Mouse (Mus musculus) limb, embryonic 13.5 days (tissue): ENCODE results near the gene Scnn1a. TPM values are rescaled to one million over a fixed set of nuclear protein-coding genes. Genes with fewer than 3 reads are reported as not detected.

ENCODE experiments used
- ATAC-seq: fragments of 200-750 bp; cut with Nextera tagmentation; 2 replicates; pipeline ENCODE4 v1.8.0; 2017; ENCODE audit warnings: low read depth, moderate number of reproducible peaks, moderate TSS enrichment; ENCODE audit not compliant: low FRiP score
- H3K27ac ChIP-seq: fragments of 300-500 bp; sonication (generic); 2 replicates; pipeline ENCODE4 v1.5.1; 2015; ENCODE audit warnings: inconsistent platforms, mild to moderate bottlenecking, moderate library complexity
- H3K27me3 ChIP-seq: fragments of 300-500 bp; sonication (generic); 2 replicates; pipeline ENCODE4 v1.6.1; 2015; ENCODE audit warnings: mild to moderate bottlenecking, inconsistent platforms
- H3K36me3 ChIP-seq: fragments of 300-500 bp; sonication (generic); 2 replicates; pipeline ENCODE4 v1.6.1; 2015; ENCODE audit warnings: inconsistent platforms, mild to moderate bottlenecking, moderate library complexity
- H3K4me1 ChIP-seq: fragments of 300-500 bp; sonication (generic); 2 replicates; pipeline ENCODE4 v1.6.1; 2015; ENCODE audit warnings: inconsistent platforms
- H3K4me2 ChIP-seq: fragments of 300-500 bp; sonication (generic); replicated peaks from 2 replicates; pipeline ENCODE4 v1.6.1; 2015; ENCODE audit warnings: inconsistent platforms, mild to moderate bottlenecking, moderate library complexity
- H3K4me3 ChIP-seq: fragments of 300-500 bp; sonication (generic); 2 replicates; pipeline ENCODE4 v1.5.1; 2015; ENCODE audit warnings: moderate library complexity, mild to moderate bottlenecking, inconsistent platforms
- H3K9ac ChIP-seq: fragments of 300-500 bp; sonication (generic); 2 replicates; pipeline ENCODE4 v1.6.1; 2015; ENCODE audit warnings: mild to moderate bottlenecking, inconsistent platforms
- H3K9me3 ChIP-seq: fragments of 300-500 bp; sonication (generic); 2 replicates; pipeline ENCODE4 v1.6.1; 2016; ENCODE audit warnings: inconsistent platforms
- WGBS: fragments of 180-500 bp; shearing (Covaris S2); methylation state at CpG from one replicate; pipeline ENCODE4 v1.1.7; 2015; 5-methylcytosine and 5-hydroxymethylcytosine counted together
- polyA plus RNA-seq: library from polyadenylated mRNA; unstranded; fragments of >200 nt; fragmentation: Nextera tagmentation; extraction: Ambion mirVana; gene quantifications from 2 replicates; pipeline ENCODE4 v1.2.1, GENCODE M21; 2015

The Scnn1a gene
- polyA plus RNA-seq, 1 experiment from 2014 or later, result 1.1 TPM

DNA sequence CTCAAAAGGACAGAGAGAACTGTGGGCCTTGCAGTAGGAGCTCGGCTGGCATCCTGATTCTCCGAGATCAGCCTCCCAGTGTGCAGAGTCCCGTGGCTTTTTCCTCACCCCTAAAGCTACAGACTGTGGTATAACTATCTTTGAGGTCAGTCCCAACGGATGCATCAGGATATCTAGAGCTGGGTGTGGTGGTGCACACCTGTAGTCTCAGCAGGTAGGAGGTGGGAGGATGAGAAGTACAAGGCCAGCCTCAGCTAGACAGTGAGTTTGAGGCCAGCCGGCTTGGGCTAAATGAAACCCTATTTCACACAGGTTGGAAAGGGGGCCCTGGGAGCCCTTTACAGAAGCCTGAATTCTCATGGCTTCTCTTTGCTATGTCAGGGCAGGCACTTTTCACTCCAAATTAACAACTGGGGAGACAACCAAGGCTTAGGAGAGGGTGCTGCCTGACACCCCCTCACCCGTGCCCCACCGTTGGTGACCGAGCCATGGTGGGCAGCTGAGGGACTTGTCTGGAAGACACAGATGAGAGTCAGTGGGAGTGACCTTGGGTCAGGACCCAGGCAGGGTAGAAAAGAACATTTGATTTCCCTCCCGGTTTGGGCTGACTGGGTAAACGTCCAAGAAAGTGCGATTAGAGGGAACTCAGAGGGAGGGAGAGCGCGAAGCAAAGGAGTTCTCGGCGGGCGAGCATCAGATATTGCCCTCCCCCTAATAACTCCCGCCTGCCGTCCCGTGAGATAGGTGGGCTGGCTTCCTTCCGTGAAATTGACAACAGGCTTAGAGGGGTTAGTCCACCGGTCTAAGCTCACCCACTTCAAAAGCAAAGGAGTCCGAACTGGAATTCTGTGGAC lies 28.5 kb downstream of the Scnn1a start, which contains the start of gene Tnfrsf1a:
Gene Tnfrsf1a (plus strand): TSS at position 642 of the 854 bp plus-strand sequence.
- H3K9ac ChIP-seq, result peak within 1 kb of the TSS; percentile 90
- ATAC-seq, result peak; percentile 41
- peaks cover 51% of the 10 kb centered on the region for H3K4me1 ChIP-seq
- H3K27ac ChIP-seq, result peak within 1 kb of the TSS; percentile 90
- peak within 1 kb of the TSS; percentile 80 for H3K4me3 ChIP-seq
- no peaks in the 10 kb centered on the region for H3K36me3 ChIP-seq
- no peaks in the 10 kb centered on the region for H3K27me3 ChIP-seq
- peak within 1 kb of the TSS; percentile 97 for H3K4me2 ChIP-seq
- WGBS, result 6% methylated on average over 22 of the region's 22 CpGs
- H3K9me3 ChIP-seq, result no peaks in the 10 kb centered on the region

DNA sequence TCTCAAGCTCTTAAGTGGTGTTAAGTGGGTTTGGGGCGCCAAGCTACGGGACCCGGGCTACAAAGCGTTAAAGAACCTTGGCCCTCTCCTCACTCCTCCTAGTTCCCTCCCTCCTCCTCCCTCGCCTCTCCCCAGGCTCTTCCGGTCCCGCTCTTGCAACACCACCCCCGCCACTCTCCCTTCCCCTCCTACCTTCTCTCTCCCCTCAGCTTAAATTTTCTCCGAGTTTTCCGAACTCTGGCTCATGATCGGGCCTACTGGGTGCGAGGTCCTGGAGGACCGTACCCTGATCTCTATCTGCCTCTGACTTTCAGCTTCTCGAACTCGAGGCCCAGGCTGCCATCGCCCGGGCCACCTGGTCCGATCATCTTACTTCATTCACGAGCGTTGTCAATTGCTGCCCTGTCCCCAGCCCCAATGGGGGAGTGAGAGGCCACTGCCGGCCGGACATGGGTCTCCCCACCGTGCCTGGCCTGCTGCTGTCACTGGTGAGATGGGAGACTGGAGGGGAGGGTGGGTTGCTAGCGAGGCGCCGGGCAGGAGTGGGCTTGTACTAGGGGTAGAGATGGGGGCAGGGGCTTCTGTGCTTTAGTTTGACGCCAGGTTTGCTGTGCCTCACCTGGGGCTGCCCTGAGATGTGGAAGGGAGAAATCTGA lies 29.2 kb downstream of the Scnn1a start:
- ATAC-seq, result peak; percentile 88
- H3K4me2 ChIP-seq, result peak overlapping the region; percentile 97
- H3K4me1 ChIP-seq, result peaks cover 53% of the 10 kb centered on the region
- H3K9me3 ChIP-seq, result no peaks in the 10 kb centered on the region
- no peaks in the 10 kb centered on the region for H3K27me3 ChIP-seq
- H3K4me3 ChIP-seq, result peak overlapping the region; percentile 80
- under 1% methylated on average over 27 of the region's 27 CpGs for WGBS
- H3K27ac ChIP-seq, result peak overlapping the region; percentile 90
- peak overlapping the region; percentile 90 for H3K9ac ChIP-seq
- H3K36me3 ChIP-seq, result no peaks in the 10 kb centered on the region

DNA sequence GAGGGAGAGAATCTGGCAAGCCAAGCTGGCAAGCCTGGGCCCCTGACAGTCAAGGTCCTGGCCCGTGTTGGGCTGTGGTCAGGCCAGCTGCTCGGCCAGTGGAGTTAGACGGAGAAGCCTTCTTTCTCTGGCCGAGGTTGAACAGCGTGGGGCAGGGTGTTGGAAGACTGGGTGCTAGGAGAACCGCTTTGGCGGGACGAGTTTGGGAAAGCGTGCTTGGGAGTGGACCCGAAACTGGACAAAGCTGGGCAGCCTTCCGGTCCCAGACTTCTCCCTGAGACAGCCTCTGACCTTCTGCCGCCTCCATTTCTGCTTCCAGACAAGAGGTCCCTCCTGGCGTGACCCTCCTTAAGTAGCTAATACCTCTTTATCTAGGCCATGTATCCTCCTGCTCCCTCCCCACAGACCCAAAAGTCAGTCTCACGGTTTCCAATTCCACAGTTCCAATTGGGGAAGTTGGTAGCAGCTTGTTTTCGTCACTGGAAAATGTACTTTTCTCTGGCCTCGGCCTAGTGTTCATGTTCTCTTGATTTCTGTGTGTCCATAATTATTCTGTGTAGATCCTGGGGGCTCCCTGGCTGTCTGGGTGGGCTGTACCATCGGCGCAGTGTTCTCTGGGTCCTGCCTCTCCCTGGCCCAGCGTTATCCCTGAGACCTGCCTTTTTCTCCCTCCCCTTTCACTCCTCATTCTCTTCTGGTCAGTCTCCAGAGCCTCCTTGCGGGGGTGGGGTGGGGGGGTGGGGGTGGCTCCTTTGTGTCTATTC lies 30.0 kb downstream of the Scnn1a start:
- peaks cover 60% of the 10 kb centered on the region for H3K4me1 ChIP-seq
- H3K4me2 ChIP-seq, result peak overlapping the region; percentile 97

DNA sequence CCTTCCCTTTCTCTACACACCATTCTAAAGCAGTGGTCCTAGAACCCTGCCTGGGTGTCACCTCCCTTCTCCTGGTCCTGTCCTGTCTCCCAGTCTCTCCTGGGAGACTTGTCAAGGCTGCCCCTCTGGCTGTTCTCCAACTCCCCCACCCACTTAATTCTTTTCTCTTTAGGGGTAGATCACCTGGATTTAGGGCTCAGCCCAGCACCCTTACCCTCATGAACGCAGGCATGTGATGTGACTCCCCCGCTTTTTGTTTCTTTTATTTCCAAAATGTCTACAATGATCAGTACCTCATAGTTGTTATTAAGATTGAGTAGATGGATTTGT lies 30.5 kb downstream of the Scnn1a start:
- H3K9ac ChIP-seq, result peak overlapping the region; percentile 90
- H3K4me1 ChIP-seq, result peaks cover 65% of the 10 kb centered on the region

More for the DNA sequence above, 30.0 kb downstream of the Scnn1a start:
- peak overlapping the region; percentile 90 for H3K9ac ChIP-seq
- ATAC-seq, result peak; percentile 12; the same call in 1 of the 2 replicates
- no peaks in the 10 kb centered on the region for H3K9me3 ChIP-seq
- no peaks in the 10 kb centered on the region for H3K27me3 ChIP-seq
- H3K4me3 ChIP-seq, result peak overlapping the region; percentile 80
- H3K36me3 ChIP-seq, result no peaks in the 10 kb centered on the region
- 3% methylated on average over 20 of the region's 20 CpGs for WGBS
- peak overlapping the region; percentile 90 for H3K27ac ChIP-seq

DNA sequence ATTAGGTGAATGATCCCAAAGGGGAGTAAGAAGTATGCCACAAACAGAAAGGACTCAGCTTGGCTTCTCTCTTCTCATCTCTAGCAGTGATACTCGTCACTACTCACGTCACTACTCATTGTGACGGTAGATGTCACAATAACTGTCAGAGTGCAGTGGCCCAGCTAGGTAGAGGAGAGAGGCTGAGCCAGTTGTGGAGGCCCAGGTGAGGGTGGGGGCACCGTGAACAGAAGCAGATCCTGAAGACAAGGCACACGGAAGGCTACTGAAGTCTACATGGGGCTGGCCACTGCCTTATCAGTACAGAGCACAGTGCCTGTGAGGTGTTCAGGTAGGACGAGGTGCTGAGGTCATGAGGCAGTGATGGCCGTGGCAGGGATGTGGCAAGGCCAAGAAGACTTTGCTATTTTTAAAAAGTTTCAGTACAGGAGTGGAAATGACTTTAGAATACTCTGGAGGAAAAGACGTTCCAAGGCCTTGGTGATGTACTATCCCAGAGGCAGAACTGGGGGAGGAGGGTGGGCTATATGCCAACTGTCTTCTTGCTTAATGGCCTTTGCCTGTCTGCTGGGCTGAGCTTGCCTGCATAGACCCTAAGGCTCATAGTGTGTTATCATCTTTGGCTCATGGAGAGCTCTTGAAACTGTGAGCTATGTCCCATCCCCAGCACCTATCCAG lies 31.0 kb downstream of the Scnn1a start:
- peak overlapping the region; percentile 80 for H3K4me3 ChIP-seq

More for the DNA sequence above, 30.5 kb downstream of the Scnn1a start:
- Histone ChIP-seq H3K36me3 (no peaks in the 10 kb centered on the region), H3K27me3 (no peaks in the 10 kb centered on the region), H3K27ac (peak overlapping the region; percentile 90; the same call in 1 of the 2 replicates), H3K4me3 (peak overlapping the region; percentile 80), H3K4me2 (peak overlapping the region; percentile 97), H3K9me3 (no peaks in the 10 kb centered on the region)
- no peak for ATAC-seq
- 74% methylated on average over 2 of the region's 2 CpGs for WGBS

DNA sequence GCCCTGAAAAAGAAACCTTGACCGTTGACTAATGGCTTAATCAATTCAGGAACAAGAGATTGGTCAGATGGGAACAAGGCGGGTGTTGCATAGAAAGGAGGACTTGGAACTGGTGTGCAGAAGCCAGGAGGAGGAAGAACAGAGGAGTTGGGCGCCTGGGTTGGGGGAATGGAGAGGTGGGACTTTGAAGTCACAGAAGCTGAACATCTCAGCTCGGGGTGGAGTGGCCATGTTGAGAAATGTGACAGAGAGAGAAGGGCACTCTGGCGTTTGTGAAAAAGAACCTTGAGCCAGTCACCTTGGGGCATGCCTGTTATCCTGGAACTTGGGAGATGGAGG lies 31.6 kb downstream of the Scnn1a start:
- Histone ChIP-seq H3K4me3 (0 out of 2 replicates have a peak overlapping the region, but pooled peaks have one; percentile 80), H3K27ac (no peak overlapping the region)

More for the DNA sequence above, 31.0 kb downstream of the Scnn1a start:
- Histone ChIP-seq H3K4me1 (peaks cover 71% of the 10 kb centered on the region), H3K4me2 (peak overlapping the region; percentile 97), H3K9ac (peak overlapping the region; percentile 90), H3K36me3 (no peaks in the 10 kb centered on the region), H3K27ac (no peak overlapping the region), H3K9me3 (no peaks in the 10 kb centered on the region), H3K27me3 (no peaks in the 10 kb centered on the region)
- ATAC-seq, result no peak
- 67% methylated on average over 8 of the region's 8 CpGs for WGBS

DNA sequence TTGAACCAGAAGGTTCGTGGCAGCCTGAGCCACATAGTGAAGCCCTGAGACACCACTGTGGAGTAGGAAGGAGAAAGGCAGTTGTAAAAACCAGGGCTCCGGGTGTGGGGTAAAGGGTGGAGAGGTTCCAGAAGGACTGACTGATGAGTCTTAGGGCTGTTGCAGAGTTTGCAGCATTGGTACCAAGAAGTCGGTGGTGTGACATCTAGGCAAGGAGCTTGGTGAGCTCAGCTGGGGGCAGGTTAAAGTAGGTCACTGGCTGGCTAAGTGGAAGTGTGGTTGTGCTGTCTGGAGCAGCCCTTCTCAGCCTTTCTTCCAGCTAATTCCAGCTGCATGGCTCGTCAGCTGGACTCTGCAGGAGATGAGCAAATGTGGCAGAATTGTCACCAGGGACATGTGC lies 32.4 kb downstream of the Scnn1a start:
- H3K27me3 ChIP-seq, result no peaks in the 10 kb centered on the region
- H3K4me1 ChIP-seq, result peaks cover 73% of the 10 kb centered on the region
- H3K27ac ChIP-seq, result no peak overlapping the region
- H3K4me3 ChIP-seq, result no peak overlapping the region
- H3K9me3 ChIP-seq, result no peaks in the 10 kb centered on the region
- WGBS, result 35% methylated on average over 4 of the region's 4 CpGs
- peaks cover 8% of the 10 kb centered on the region for H3K36me3 ChIP-seq
- H3K4me2 ChIP-seq, result peak overlapping the region; percentile 16
- ATAC-seq, result no peak
- H3K9ac ChIP-seq, result peak overlapping the region; percentile 45; the same call in 1 of the 2 replicates

More for the DNA sequence above, 31.6 kb downstream of the Scnn1a start:
- peaks cover under 1% of the 10 kb centered on the region for H3K36me3 ChIP-seq
- no peaks in the 10 kb centered on the region for H3K27me3 ChIP-seq
- peak overlapping the region; percentile 97 for H3K4me2 ChIP-seq
- no peak overlapping the region for H3K9ac ChIP-seq
- ATAC-seq, result no peak
- H3K9me3 ChIP-seq, result no peaks in the 10 kb centered on the region
- WGBS, result 61% methylated on average over 5 of the region's 5 CpGs
- peaks cover 73% of the 10 kb centered on the region for H3K4me1 ChIP-seq

DNA sequence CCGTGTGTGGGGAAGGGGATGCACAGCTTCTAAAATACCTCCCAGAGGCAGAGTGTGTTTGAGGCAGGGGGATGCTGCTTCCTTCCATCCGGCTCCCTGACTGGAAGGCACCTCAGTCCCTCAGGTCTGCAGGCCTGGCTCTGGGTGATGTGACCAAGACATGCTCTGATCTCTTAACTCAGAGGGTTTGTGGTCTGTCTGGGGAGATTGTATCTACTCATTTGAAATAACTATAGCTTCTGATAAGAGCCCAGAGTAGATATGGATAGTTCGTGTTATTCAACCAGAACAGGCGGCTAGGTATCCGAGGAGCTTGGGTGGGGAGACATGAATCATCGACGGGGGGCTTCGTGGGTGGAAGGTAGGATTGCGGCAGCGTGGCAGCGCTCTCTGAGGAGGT lies 32.8 kb downstream of the Scnn1a start:
- WGBS, result 73% methylated on average over 11 of the region's 11 CpGs
- H3K4me1 ChIP-seq, result peaks cover 71% of the 10 kb centered on the region
- H3K4me3 ChIP-seq, result no peak overlapping the region
- ATAC-seq, result no peak
- no peaks in the 10 kb centered on the region for H3K9me3 ChIP-seq
- peak overlapping the region; percentile 45; the same call in 1 of the 2 replicates for H3K9ac ChIP-seq
- H3K27ac ChIP-seq, result 0 out of 2 replicates have a peak overlapping the region, but pooled peaks have one; percentile 69
- no peaks in the 10 kb centered on the region for H3K27me3 ChIP-seq
- peaks cover 12% of the 10 kb centered on the region for H3K36me3 ChIP-seq
- H3K4me2 ChIP-seq, result peak overlapping the region; percentile 16

DNA sequence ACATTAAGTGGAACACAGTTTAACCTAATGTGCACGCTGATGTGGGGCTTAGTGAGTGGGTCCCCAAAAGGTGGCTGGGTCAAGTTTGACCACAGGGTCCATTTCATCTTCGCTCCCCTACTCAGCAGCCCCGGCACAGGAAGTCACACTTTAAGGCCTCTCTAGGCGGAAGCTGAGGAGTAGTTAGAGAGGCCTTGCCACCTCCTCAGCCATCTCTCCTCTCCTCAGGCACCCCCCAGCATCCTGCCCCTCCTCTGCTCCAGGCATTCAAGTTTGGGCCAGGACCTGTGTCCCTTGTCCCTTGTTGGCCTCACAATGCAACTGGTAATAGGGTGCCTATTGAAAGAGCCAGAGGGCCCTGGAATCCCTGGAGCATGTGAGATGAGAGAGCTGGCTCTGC lies 33.2 kb downstream of the Scnn1a start:
- Histone ChIP-seq H3K36me3 (peaks cover 17% of the 10 kb centered on the region), H3K4me1 (peaks cover 67% of the 10 kb centered on the region), H3K4me3 (no peak overlapping the region), H3K4me2 (peak overlapping the region; percentile 51; the same call in 1 of the 2 replicates), H3K27me3 (no peaks in the 10 kb centered on the region), H3K9me3 (no peaks in the 10 kb centered on the region), H3K27ac (0 out of 2 replicates have a peak overlapping the region, but pooled peaks have one; percentile 69), H3K9ac (0 out of 2 replicates have a peak overlapping the region, but pooled peaks have one; percentile 9)
- no peak for ATAC-seq
- WGBS, result 68% methylated on average over 4 of the region's 4 CpGs

DNA sequence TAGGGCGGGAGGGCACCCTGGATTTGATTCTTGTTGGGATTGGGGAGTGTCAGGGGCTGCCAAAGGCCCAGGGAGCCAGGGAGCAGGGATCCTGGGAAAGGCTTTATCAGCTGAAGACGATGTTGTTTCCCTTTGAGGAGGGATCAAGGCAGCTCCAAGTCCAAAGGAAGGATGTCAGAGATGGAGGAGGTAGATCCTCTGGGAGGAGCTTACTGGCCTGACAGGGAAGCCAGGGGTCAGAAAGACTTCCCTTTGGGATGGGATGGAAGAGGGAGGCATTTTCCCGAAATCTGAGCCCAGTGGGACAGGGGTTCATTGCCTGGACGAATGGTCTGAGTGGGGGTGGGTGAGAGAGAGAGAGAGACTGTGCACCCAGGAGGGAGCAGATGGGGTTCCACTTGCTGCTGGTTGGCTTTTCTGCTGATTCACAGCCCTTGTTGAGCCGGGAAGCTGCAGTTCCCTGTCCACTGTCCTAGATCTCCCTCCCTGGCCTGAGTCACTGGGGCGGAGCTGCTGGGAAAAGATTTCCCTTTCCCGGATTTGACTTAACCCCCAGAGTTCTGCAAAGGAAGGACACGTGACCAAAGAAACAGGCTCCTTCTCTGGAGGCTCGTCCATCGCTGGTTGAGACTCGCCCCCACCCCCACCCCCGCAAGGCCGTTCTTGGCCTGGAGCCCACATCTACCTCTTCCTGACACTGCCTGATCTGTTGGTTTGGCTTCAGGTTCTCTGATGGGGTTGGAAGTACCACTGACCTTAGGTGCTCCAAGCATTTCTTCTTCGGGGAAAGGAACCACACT lies 34.1 kb downstream of the Scnn1a start:
- no peaks in the 10 kb centered on the region for H3K27me3 ChIP-seq
- peak overlapping the region; percentile 17 for H3K4me3 ChIP-seq
- H3K36me3 ChIP-seq, result peaks cover 26% of the 10 kb centered on the region
- H3K4me1 ChIP-seq, result peaks cover 62% of the 10 kb centered on the region
- H3K9me3 ChIP-seq, result no peaks in the 10 kb centered on the region
- ATAC-seq, result peak; percentile 26; the same call in 1 of the 2 replicates
- WGBS, result 11% methylated on average over 14 of the region's 14 CpGs
- peak overlapping the region; percentile 54 for H3K9ac ChIP-seq
- peak overlapping the region; percentile 51 for H3K4me2 ChIP-seq
- H3K27ac ChIP-seq, result peak overlapping the region; percentile 69
